Mouse (Mus musculus): ENCODE results near the gene Tgif1.

GRCm38 (mm10) chr17:70805866-70806265 lies 47.5 kb downstream of the Tgif1 start:
- TF ChIP-seq CTCF (IDR thresholded peaks at IDR 0.05; ENCODE audit: low read depth, low read length) (no peak), POLR2A (IDR thresholded peaks at IDR 0.05; ENCODE audit: borderline replicate concordance, low read depth, low read length) (no peak)

Measured in bone marrow macrophage, adult 2 months (primary cell).